Mouse (Mus musculus) lung, postnatal 0 days (tissue): ENCODE results near the gene Ms4a18.

Experiments used
- CTCF ChIP-seq: IDR thresholded peaks from 2 replicates; pipeline ENCODE4 v1.5.1; 2016; ENCODE audit warnings: antibody characterized with exemption, mild to moderate bottlenecking
- EP300 ChIP-seq: IDR thresholded peaks from 2 replicates; pipeline ENCODE4 v1.6.1; 2016; ENCODE audit warnings: antibody characterized with exemption, mild to moderate bottlenecking, control low read depth

- no peak for TF ChIP-seq EP300
- no peak for TF ChIP-seq CTCF
Observed at GRCm38 (mm10) chr19:10991911-10992310, 25.9 kb downstream of the Ms4a18 start.
